In genomic region chr3:90094453-90094852, GRCm38 (mm10) we compare ENCODE assay signal across 2 mouse cellular contexts.
TF ChIP-seq lines count a peak whose summit lies in the region.

No protein-coding gene starts in this region.

TF ChIP-seq in CH12.LX, 34 proteins besides CTCF, POLR2A, EP300 and RAD21:
- no peak for TF ChIP-seq ZKSCAN1 (IDR thresholded peaks at IDR 0.05; ENCODE audit: borderline replicate concordance, low read depth, low read length)
- no peak for TF ChIP-seq ELF1 (IDR thresholded peaks at IDR 0.05; ENCODE audit: low read depth, low read length)
- 0 out of 2 replicates have a peak, but pooled peaks have one; percentile 26 for TF ChIP-seq MXI1 (IDR thresholded peaks at IDR 0.05; ENCODE audit: low read depth, low read length)

TF ChIP-seq in MEL, 35 proteins besides CTCF, POLR2A, EP300 and RAD21:
- TF ChIP-seq TAL1 (IDR thresholded peaks at IDR 0.05; ENCODE audit: low read length) = peak; percentile 30; the same call in 1 of the 2 replicates
- peak; percentile 85 for TF ChIP-seq RCOR1 (IDR thresholded peaks at IDR 0.05; ENCODE audit: low read depth, low read length)
- TF ChIP-seq ZKSCAN1 (IDR thresholded peaks at IDR 0.05; ENCODE audit: low read depth, low read length) = no peak
- peak; percentile 17; the same call in 1 of the 2 replicates for TF ChIP-seq TCF12 (IDR thresholded peaks at IDR 0.05; ENCODE audit: low read depth, low read length)
- no peak for TF ChIP-seq CHD1 (IDR thresholded peaks at IDR 0.05; ENCODE audit: low read depth, low read length)
- peak; percentile 31; the same call in 1 of the 2 replicates for TF ChIP-seq BHLHE40 (IDR thresholded peaks at IDR 0.05; ENCODE audit: borderline replicate concordance, low read depth, low read length)
- peak; percentile 73 for TF ChIP-seq GATA1 (IDR thresholded peaks at IDR 0.05; ENCODE audit: low read depth, low read length)
